Mouse (Mus musculus) lung, postnatal 0 days (tissue): ENCODE results near the gene Mme. TPM values are rescaled to one million over a fixed set of nuclear protein-coding genes. Genes with fewer than 3 reads are reported as not detected.

Experiments used
- ATAC-seq: fragments of 200-750 bp; cut with Nextera tagmentation; 2 replicates; pipeline ENCODE4 v1.8.0; 2017; ENCODE audit warnings: moderate library complexity
- DNase-seq: peaks from one replicate; pipeline ENCODE4 v3.0.0-alpha.2; 2016; ENCODE audit warnings: low spot score
- H3K27ac ChIP-seq: fragments of 300-500 bp; sonication (generic); 2 replicates; pipeline ENCODE4 v1.5.1; 2014; ENCODE audit warnings: antibody characterized with exemption, mild to moderate bottlenecking, low read length, mixed read lengths
- H3K27me3 ChIP-seq: fragments of 300-500 bp; sonication (generic); replicated peaks from 2 replicates; pipeline ENCODE4 v1.6.1; 2014; ENCODE audit warnings: low read length, mixed read lengths; ENCODE audit not compliant: insufficient read depth
- H3K36me3 ChIP-seq: fragments of 300-500 bp; sonication (generic); 2 replicates; pipeline ENCODE4 v1.6.1; 2014; ENCODE audit warnings: low read length, mixed read lengths; ENCODE audit not compliant: insufficient read depth
- H3K4me1 ChIP-seq: fragments of 300-500 bp; sonication (generic); 2 replicates; pipeline ENCODE4 v1.6.1; 2014; ENCODE audit warnings: antibody characterized with exemption, low read depth, low read length, mixed read lengths; ENCODE audit not compliant: insufficient read depth
- H3K4me2 ChIP-seq: fragments of 300-500 bp; sonication (generic); replicated peaks from 2 replicates; pipeline ENCODE4 v1.6.1; 2014; ENCODE audit warnings: low read depth, mild to moderate bottlenecking, low read length, moderate library complexity, mixed read lengths
- H3K4me3 ChIP-seq: fragments of 300-500 bp; sonication (generic); 2 replicates; pipeline ENCODE4 v1.5.1; 2014; ENCODE audit warnings: low read depth, low read length
- H3K9ac ChIP-seq: fragments of 300-500 bp; sonication (generic); replicated peaks from 2 replicates; pipeline ENCODE4 v1.6.1; 2014; ENCODE audit warnings: low read depth, mild to moderate bottlenecking
- H3K9me3 ChIP-seq: fragments of 300-500 bp; sonication (generic); 2 replicates; pipeline ENCODE4 v1.6.1; 2016; ENCODE audit warnings: low read length, mixed read lengths
- CTCF ChIP-seq: IDR thresholded peaks from 2 replicates; pipeline ENCODE4 v1.5.1; 2016; ENCODE audit warnings: antibody characterized with exemption, mild to moderate bottlenecking
- EP300 ChIP-seq: IDR thresholded peaks from 2 replicates; pipeline ENCODE4 v1.6.1; 2016; ENCODE audit warnings: antibody characterized with exemption, mild to moderate bottlenecking, control low read depth
- WGBS: fragments of 180-500 bp; shearing (Covaris S2); extraction: QIAGEN DNeasy Blood & Tissue Kit; methylation state at CpG from one replicate; pipeline ENCODE4 v1.1.7; 2014; 5-methylcytosine and 5-hydroxymethylcytosine counted together
- polyA plus RNA-seq: library from polyadenylated mRNA; unstranded; fragments of >200 nt; fragmentation: Nextera tagmentation; extraction: Ambion mirVana; gene quantifications from 2 replicates; pipeline ENCODE4 v1.2.1, GENCODE M21; 2015

Mme gene
- polyA plus RNA-seq, 1 experiment from 2014 or later: 14.2 TPM

- no peaks in the 10 kb centered on the region for H3K36me3 ChIP-seq
- H3K9me3 ChIP-seq: no peaks in the 10 kb centered on the region
- H3K4me1 ChIP-seq: no peaks in the 10 kb centered on the region
- H3K9ac ChIP-seq: no peak overlapping the region
- no peak for ATAC-seq
- TF ChIP-seq CTCF (no peak), EP300 (no peak)
- 82% methylated on average over 5 of the region's 5 CpGs for WGBS
- H3K27ac ChIP-seq: no peak overlapping the region
- DNase-seq: no peak
- H3K27me3 ChIP-seq: no peaks in the 10 kb centered on the region
- no peak overlapping the region for H3K4me2 ChIP-seq
- H3K4me3 ChIP-seq: no peak overlapping the region
These were observed 103.7 kb downstream of the Mme start for GRCm38 (mm10) chr3:63344998-63345397.

- H3K4me1 ChIP-seq: no peaks in the 10 kb centered on the region
- no peak for DNase-seq
- H3K4me2 ChIP-seq: no peak overlapping the region
- no peaks in the 10 kb centered on the region for H3K9me3 ChIP-seq
- TF ChIP-seq EP300 (no peak), CTCF (no peak)
- 48% methylated on average over 2 of the region's 2 CpGs for WGBS
- no peaks in the 10 kb centered on the region for H3K27me3 ChIP-seq
- H3K27ac ChIP-seq: no peak overlapping the region
- no peak for ATAC-seq
- H3K36me3 ChIP-seq: no peaks in the 10 kb centered on the region
- no peak overlapping the region for H3K4me3 ChIP-seq
- H3K9ac ChIP-seq: no peak overlapping the region
These were observed 107.6 kb downstream of the Mme start for GRCm38 (mm10) chr3:63348893-63349426.

- DNase-seq (no peak), ATAC-seq (no peak)
- Histone ChIP-seq H3K9ac (no peak overlapping the region), H3K4me1 (no peaks in the 10 kb centered on the region), H3K27me3 (no peaks in the 10 kb centered on the region), H3K4me3 (no peak overlapping the region), H3K36me3 (no peaks in the 10 kb centered on the region), H3K9me3 (no peaks in the 10 kb centered on the region), H3K27ac (no peak overlapping the region), H3K4me2 (no peak overlapping the region)
- 80% methylated on average over 4 of the region's 4 CpGs for WGBS
- TF ChIP-seq EP300 (no peak), CTCF (no peak)
These were observed 108.9 kb downstream of the Mme start for GRCm38 (mm10) chr3:63350242-63350641.

GRCm38 (mm10) chr3:63350704-63351103 is 109.4 kb downstream of the Mme start:
- no peak overlapping the region for H3K9ac ChIP-seq
- no peaks in the 10 kb centered on the region for H3K4me1 ChIP-seq
- no peaks in the 10 kb centered on the region for H3K36me3 ChIP-seq
- H3K4me3 ChIP-seq: no peak overlapping the region
- no peaks in the 10 kb centered on the region for H3K9me3 ChIP-seq
- TF ChIP-seq CTCF: no peak
- no peak for TF ChIP-seq EP300
- H3K27ac ChIP-seq: no peak overlapping the region
- 55% methylated on average over 3 of the region's 3 CpGs for WGBS
- no peaks in the 10 kb centered on the region for H3K27me3 ChIP-seq
- H3K4me2 ChIP-seq: no peak overlapping the region
- DNase-seq (no peak), ATAC-seq (no peak)

GRCm38 (mm10) chr3:63351680-63352260 is 110.4 kb downstream of the Mme start:
- Histone ChIP-seq H3K9me3 (no peaks in the 10 kb centered on the region), H3K4me3 (no peak overlapping the region), H3K27me3 (no peaks in the 10 kb centered on the region), H3K36me3 (no peaks in the 10 kb centered on the region), H3K4me1 (no peaks in the 10 kb centered on the region), H3K27ac (no peak overlapping the region), H3K4me2 (no peak overlapping the region), H3K9ac (no peak overlapping the region)
- WGBS: 67% methylated on average over 1 of the region's 1 CpGs
- TF ChIP-seq CTCF (no peak), EP300 (no peak)
- peak; percentile 9 for DNase-seq
- no peak for ATAC-seq

- H3K4me1 ChIP-seq: no peaks in the 10 kb centered on the region
- WGBS: 78% methylated on average over 1 of the region's 1 CpGs
- no peak overlapping the region for H3K4me3 ChIP-seq
- H3K27me3 ChIP-seq: no peaks in the 10 kb centered on the region
- H3K9ac ChIP-seq: no peak overlapping the region
- no peaks in the 10 kb centered on the region for H3K9me3 ChIP-seq
- no peak overlapping the region for H3K27ac ChIP-seq
- TF ChIP-seq EP300 (no peak), CTCF (no peak)
- no peak overlapping the region for H3K4me2 ChIP-seq
- no peak for DNase-seq
- H3K36me3 ChIP-seq: no peaks in the 10 kb centered on the region
- no peak for ATAC-seq
These were observed 118.2 kb downstream of the Mme start for GRCm38 (mm10) chr3:63359512-63359911.

- WGBS: 40% methylated on average over 2 of the region's 2 CpGs
- Histone ChIP-seq H3K4me3 (no peak overlapping the region), H3K4me2 (no peak overlapping the region), H3K9me3 (no peaks in the 10 kb centered on the region), H3K4me1 (no peaks in the 10 kb centered on the region), H3K27me3 (no peaks in the 10 kb centered on the region), H3K9ac (no peak overlapping the region), H3K36me3 (no peaks in the 10 kb centered on the region), H3K27ac (no peak overlapping the region)
- ATAC-seq (no peak), DNase-seq (no peak)
- no peak for TF ChIP-seq CTCF
- no peak for TF ChIP-seq EP300
These were observed 143.7 kb downstream of the Mme start for GRCm38 (mm10) chr3:63384989-63385388.
